Mouse (Mus musculus) ES-E14 (cell line): ENCODE measurements around the gene Fktn. TPM values are rescaled to one million over a fixed set of nuclear protein-coding genes. Genes with fewer than 3 reads are reported as not detected.
A peak's percentile ranks its signal among the peaks of the same experiment; 100 is the strongest.

Experiments
- DNase-seq: peaks from one replicate; pipeline ENCODE4 v3.0.0-alpha.2; 2013; ENCODE audit warnings: low read depth, low spot score
- H3K27ac ChIP-seq: 2 replicates; pipeline ENCODE4 v1.5.1; 2012; ENCODE audit warnings: low read depth, mild to moderate bottlenecking, low read length, moderate library complexity, mixed read lengths; ENCODE audit not compliant: poor library complexity, insufficient read depth, severe bottlenecking
- H3K36me3 ChIP-seq: 2 replicates; pipeline ENCODE4 v1.6.1; 2012; ENCODE audit warnings: mild to moderate bottlenecking, low read length, moderate library complexity, mixed read lengths; ENCODE audit not compliant: control insufficient read depth, poor library complexity, insufficient read depth, severe bottlenecking
- H3K4me1 ChIP-seq, 2 experiments: fragments of 150-350 bp in 1 of 2; sonication (generic) in 1 of 2; 2 replicates each; pipeline ENCODE4 v1.6.1; 2012; ENCODE audit warnings: low read length in 2 of 2, mild to moderate bottlenecking in 1 of 2, mixed read lengths in 1 of 2; ENCODE audit not compliant: control insufficient read depth in 2 of 2, insufficient read depth in 2 of 2, poor library complexity in 1 of 2
- H3K4me3 ChIP-seq, 2 experiments: fragments of 150-350 bp in 1 of 2; sonication (generic) in 1 of 2; 2 replicates each; pipeline ENCODE4 v1.5.1; 2012; ENCODE audit warnings: low read length in 2 of 2, low read depth in 1 of 2, mild to moderate bottlenecking in 1 of 2, mixed read lengths in 1 of 2; ENCODE audit not compliant: insufficient read depth in 1 of 2, poor library complexity in 1 of 2, severe bottlenecking in 1 of 2
- H3K9ac ChIP-seq: 2 replicates; pipeline ENCODE4 v1.6.1; 2012; ENCODE audit warnings: low read depth, mild to moderate bottlenecking, low read length, mixed read lengths; ENCODE audit not compliant: poor library complexity, insufficient read depth, severe bottlenecking
- H3K9me3 ChIP-seq: fragments of 150-350 bp; sonication (generic); 2 replicates; pipeline ENCODE4 v1.6.1; 2012; ENCODE audit warnings: low read depth, mild to moderate bottlenecking, low read length; ENCODE audit not compliant: control insufficient read depth, insufficient read depth
- CHD2 ChIP-seq: IDR thresholded peaks from 2 replicates; pipeline ENCODE4 v1.6.1; 2014; ENCODE audit warnings: mild to moderate bottlenecking, low read depth, low read length, inconsistent platforms
- HCFC1 ChIP-seq: IDR thresholded peaks from 2 replicates; pipeline ENCODE4 v1.6.1; 2012; ENCODE audit warnings: low read length, inconsistent platforms, borderline replicate concordance; ENCODE audit not compliant: insufficient read depth
- MAFK ChIP-seq: IDR thresholded peaks from 2 replicates; pipeline ENCODE4 v1.6.1; 2014; ENCODE audit warnings: mild to moderate bottlenecking, low read depth, low read length, inconsistent platforms; ENCODE audit not compliant: insufficient read depth
- ZC3H11A ChIP-seq: IDR thresholded peaks from 2 replicates; pipeline ENCODE4 v1.6.1; 2012; ENCODE audit warnings: low read depth, mild to moderate bottlenecking, inconsistent platforms, low read length, borderline replicate concordance
- ZNF384 ChIP-seq: IDR thresholded peaks from 2 replicates; pipeline ENCODE4 v1.6.1; 2012; ENCODE audit warnings: low read depth, low read length, inconsistent platforms
- in situ Hi-C, 2 experiments: fragments of 600-800 bp; cut with MboI; formaldehyde crosslinking; loops; one replicate each; pipeline ENCODE4 v1.15.1; 2025; ENCODE audit warnings: low sequenced_read_pairs in 2 of 2, inconsistent platforms in 1 of 2; ENCODE audit not compliant: unreplicated experiment in 2 of 2
- total RNA-seq: library from RNA; depleted of rRNA; stranded (reverse); fragments of 300-350 nt; gene quantifications from 2 replicates; pipeline ENCODE4 v1.2.3, GENCODE M21; 2012; rRNA removed

Fktn gene
- total RNA-seq, 1 experiment: 19.6 TPM

DNA sequence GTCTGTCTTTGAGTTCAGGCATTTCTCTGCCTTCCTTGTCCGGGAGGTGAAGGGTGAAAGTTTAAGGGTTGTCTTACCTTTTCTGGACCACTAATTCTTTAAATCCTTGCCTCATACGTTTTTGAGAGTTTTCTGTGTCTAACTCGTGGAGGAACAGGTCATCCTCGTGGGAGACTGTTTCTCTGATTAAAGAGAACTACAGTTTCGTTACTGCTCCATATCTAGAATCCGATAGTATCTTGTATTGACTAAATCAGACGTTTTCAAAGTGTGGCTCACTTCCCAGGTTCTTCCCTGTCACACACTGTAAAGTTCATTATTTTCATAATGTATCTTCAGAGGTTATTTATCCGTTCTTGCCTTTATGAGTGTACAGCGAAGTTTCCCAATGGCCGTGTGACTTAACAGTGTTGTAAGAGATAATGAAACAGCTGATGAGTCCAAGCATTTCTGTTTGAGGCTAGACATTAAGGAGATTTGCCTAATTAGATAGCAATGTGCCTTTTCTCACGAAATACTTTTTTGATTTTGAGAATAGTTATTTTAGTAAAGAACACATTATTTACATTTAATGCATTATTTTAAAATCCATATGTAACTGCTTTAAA is 112.9 kb downstream of the Fktn start:
- in situ Hi-C loops: no loop called here
- Histone ChIP-seq H3K4me3 (peak overlapping the region; percentile 97 to 100), H3K36me3 (no peaks in the 10 kb centered on the region), H3K9ac (peak overlapping the region; percentile 96; the same call in 1 of the 2 replicates), H3K9me3 (no peaks in the 10 kb centered on the region), H3K4me1 (0 out of 4 replicates have a peak, but pooled peaks cover 0 to 2% of the 10 kb centered on the region in 2 experiments), H3K27ac (no peak overlapping the region)
- DNase-seq: no peak
- TF ChIP-seq CHD2 (no peak), ZNF384 (no peak), HCFC1 (no peak), ZC3H11A (no peak), MAFK (no peak)

Other genes starting within 250 kb of the Fktn start
- 10.4 and 10.6 TPM in 2 replicates for gene Fsd1l, start 82.5 kb upstream of the Fktn start, total RNA-seq
- 0.11 and 0.36 TPM in 2 replicates for gene Tal2, start 65.7 kb downstream of the Fktn start, total RNA-seq
- gene Tmem38b, start 112.0 kb downstream of the Fktn start, total RNA-seq: 23.5 and 28.0 TPM in 2 replicates